Mouse (Mus musculus) testis, adult 2 months (tissue): ENCODE measurements around the gene Gpr146. TPM values are rescaled to one million over a fixed set of nuclear protein-coding genes. Genes with fewer than 3 reads are reported as not detected.
A peak's percentile ranks its signal among the peaks of the same experiment; 100 is the strongest.

Source experiments
- H3K27ac ChIP-seq: fragments of 200-500 bp; 2 replicates; pipeline ENCODE4 v1.5.1; 2012; ENCODE audit warnings: low read depth, low read length; ENCODE audit not compliant: control insufficient read depth, insufficient read depth
- H3K27me3 ChIP-seq: fragments of 200-500 bp; 2 replicates; pipeline ENCODE4 v1.6.1; 2012; ENCODE audit warnings: mild to moderate bottlenecking, low read length, moderate library complexity; ENCODE audit not compliant: control insufficient read depth, insufficient read depth
- H3K36me3 ChIP-seq: fragments of 200-500 bp; 2 replicates; pipeline ENCODE4 v1.6.1; 2012; ENCODE audit warnings: mild to moderate bottlenecking, low read length; ENCODE audit not compliant: control insufficient read depth, insufficient read depth
- H3K4me1 ChIP-seq: fragments of 200-500 bp; 2 replicates; pipeline ENCODE4 v1.6.1; 2012; ENCODE audit warnings: low read length; ENCODE audit not compliant: control insufficient read depth, insufficient read depth
- H3K4me3 ChIP-seq: fragments of 200-500 bp; 2 replicates; pipeline ENCODE4 v1.5.1; 2012; ENCODE audit warnings: low read depth, mild to moderate bottlenecking, low read length, moderate library complexity, mixed read lengths; ENCODE audit not compliant: control insufficient read depth
- CTCF ChIP-seq: fragments of 200-500 bp; IDR thresholded peaks from 2 replicates; pipeline ENCODE4 v1.5.1; 2012; ENCODE audit warnings: low read depth, mild to moderate bottlenecking, inconsistent platforms, low read length, moderate library complexity; ENCODE audit not compliant: control insufficient read depth, insufficient read depth, insufficient replicate concordance
- POLR2A ChIP-seq: fragments of 200-500 bp; IDR thresholded peaks from 2 replicates; pipeline ENCODE4 v1.6.1; 2012; ENCODE audit warnings: low read depth, mild to moderate bottlenecking, inconsistent platforms, low read length, moderate library complexity; ENCODE audit not compliant: control insufficient read depth
- polyA plus RNA-seq: library from polyadenylated mRNA; depleted of rRNA; stranded (reverse); fragments of >200 nt; gene quantifications from 2 replicates; pipeline ENCODE4 v1.2.3, GENCODE M21; 2012

The Gpr146 gene
- polyA plus RNA-seq, 1 experiment = 1.2 TPM

DNA sequence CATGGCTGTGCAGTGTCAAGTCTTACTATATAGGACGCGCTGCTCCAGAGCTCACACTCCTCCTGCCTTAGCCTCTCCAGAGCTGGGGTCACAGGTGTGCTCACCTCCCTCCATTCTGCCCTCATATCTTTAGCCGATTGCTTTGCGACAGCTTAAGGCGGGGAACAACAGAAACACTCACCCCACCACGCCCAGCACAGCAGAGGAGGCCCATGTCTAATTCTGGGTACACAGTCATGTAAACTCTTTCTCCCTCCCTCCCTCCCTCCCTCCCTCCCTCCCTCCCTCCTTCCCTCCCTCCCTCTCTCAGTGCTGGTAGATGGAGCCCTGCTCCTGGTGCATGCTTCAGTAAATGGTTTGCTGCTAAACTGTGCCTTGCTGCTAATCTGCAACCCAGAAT is 27.8 kb upstream of the Gpr146 start:
- Histone ChIP-seq H3K36me3 (no peaks in the 10 kb centered on the region), H3K27me3 (no peaks in the 10 kb centered on the region), H3K4me1 (no peaks in the 10 kb centered on the region; the same call in none of the 2 replicates), H3K4me3 (no peak overlapping the region), H3K27ac (no peak overlapping the region)
- TF ChIP-seq POLR2A = no peak
- no peak for TF ChIP-seq CTCF

GRCm38 (mm10) chr5:139351134-139351533 is 26.4 kb upstream of the Gpr146 start, which contains the start of gene Cox19:
TSS of gene Cox19 (minus strand) at chr5:139351418.
- Histone ChIP-seq H3K27me3 (no peaks in the 10 kb centered on the region), H3K27ac (no peak within 1 kb of the TSS), H3K4me1 (no peaks in the 10 kb centered on the region; the same call in 1 of the 2 replicates), H3K36me3 (no peaks in the 10 kb centered on the region), H3K4me3 (no peak within 1 kb of the TSS)
- TF ChIP-seq CTCF (no peak), POLR2A (no peak)

DNA sequence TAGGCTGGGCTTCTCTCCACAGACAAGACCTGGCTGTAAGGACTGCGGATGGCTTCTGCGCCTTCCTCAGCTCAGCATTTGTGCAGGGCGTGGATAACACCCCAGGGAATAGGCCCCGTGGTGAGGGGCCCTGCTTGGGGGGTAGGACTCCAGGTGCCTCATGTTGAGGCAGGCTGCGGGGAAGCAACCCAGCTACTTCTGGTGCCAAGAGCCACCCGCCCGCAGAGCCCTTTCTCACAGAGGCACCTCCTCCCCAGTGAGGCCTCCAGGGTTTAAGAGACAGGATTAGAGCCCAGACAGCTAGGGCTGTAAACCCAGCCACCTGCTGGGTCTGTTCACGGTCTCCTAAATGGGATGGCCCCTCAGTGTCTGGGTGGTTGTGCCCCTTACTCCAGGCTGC is 25.9 kb upstream of the Gpr146 start:
- H3K27ac ChIP-seq = no peak overlapping the region
- H3K27me3 ChIP-seq = no peaks in the 10 kb centered on the region
- H3K36me3 ChIP-seq = no peaks in the 10 kb centered on the region
- H3K4me1 ChIP-seq = no peaks in the 10 kb centered on the region; the same call in 1 of the 2 replicates
- no peak overlapping the region for H3K4me3 ChIP-seq
- TF ChIP-seq CTCF (no peak), POLR2A (no peak)

DNA sequence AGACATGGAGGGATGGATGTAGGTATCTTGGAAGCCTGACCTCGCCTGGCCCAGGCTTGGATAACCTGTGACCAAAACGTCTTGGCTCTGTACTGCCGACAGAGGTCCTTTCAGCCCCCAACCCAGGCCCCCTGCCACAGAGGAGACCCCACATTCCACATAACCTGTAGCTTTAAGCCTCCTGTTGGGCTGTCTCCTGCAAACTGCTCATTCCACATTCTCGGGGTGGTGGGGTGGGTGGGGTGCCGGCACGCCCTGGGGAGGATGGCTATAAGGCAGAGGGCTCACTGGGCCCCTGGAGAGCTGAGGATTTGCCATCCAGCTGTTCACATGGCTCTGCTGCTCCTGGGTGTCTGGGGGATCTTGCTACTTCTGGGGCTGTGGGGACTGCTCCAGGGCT is 25.2 kb upstream of the Gpr146 start, which contains the start of gene Cyp2w1:
Gene Cyp2w1 (plus strand): TSS at position 301 of the 400 bp plus-strand sequence.
- H3K36me3 ChIP-seq = no peaks in the 10 kb centered on the region
- TF ChIP-seq CTCF = no peak
- no peak for TF ChIP-seq POLR2A
- H3K27ac ChIP-seq = no peak within 1 kb of the TSS
- H3K27me3 ChIP-seq = no peaks in the 10 kb centered on the region
- no peak within 1 kb of the TSS for H3K4me3 ChIP-seq
- no peaks in the 10 kb centered on the region; the same call in 1 of the 2 replicates for H3K4me1 ChIP-seq

GRCm38 (mm10) chr5:139353496-139353895 is 24.0 kb upstream of the Gpr146 start:
- Histone ChIP-seq H3K27ac (no peak overlapping the region), H3K4me3 (no peak overlapping the region), H3K36me3 (no peaks in the 10 kb centered on the region), H3K27me3 (no peaks in the 10 kb centered on the region), H3K4me1 (no peaks in the 10 kb centered on the region; the same call in 1 of the 2 replicates)
- TF ChIP-seq CTCF = no peak
- no peak for TF ChIP-seq POLR2A

DNA sequence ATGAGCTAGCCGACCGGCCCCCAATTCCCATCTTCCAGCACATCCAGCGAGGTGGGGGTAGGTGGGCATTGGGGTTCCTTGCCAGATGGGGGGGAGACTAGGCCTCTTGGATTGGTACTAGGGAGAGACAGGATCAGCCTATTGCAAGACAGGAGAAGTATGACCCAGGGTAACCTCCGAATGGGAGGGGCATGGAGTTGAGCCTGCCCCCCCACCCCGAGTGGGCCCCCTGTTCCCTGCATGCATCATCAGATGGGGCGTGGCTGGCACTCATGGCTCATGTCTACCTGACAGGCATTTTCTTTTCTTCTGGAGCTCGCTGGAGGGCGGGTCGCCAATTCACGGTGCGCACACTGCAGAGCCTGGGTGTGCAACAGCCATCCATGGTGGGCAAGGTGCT is 23.6 kb upstream of the Gpr146 start:
- Histone ChIP-seq H3K36me3 (no peaks in the 10 kb centered on the region), H3K27ac (no peak overlapping the region), H3K4me1 (no peaks in the 10 kb centered on the region; the same call in 1 of the 2 replicates), H3K4me3 (no peak overlapping the region), H3K27me3 (no peaks in the 10 kb centered on the region)
- TF ChIP-seq CTCF (no peak), POLR2A (no peak)

DNA sequence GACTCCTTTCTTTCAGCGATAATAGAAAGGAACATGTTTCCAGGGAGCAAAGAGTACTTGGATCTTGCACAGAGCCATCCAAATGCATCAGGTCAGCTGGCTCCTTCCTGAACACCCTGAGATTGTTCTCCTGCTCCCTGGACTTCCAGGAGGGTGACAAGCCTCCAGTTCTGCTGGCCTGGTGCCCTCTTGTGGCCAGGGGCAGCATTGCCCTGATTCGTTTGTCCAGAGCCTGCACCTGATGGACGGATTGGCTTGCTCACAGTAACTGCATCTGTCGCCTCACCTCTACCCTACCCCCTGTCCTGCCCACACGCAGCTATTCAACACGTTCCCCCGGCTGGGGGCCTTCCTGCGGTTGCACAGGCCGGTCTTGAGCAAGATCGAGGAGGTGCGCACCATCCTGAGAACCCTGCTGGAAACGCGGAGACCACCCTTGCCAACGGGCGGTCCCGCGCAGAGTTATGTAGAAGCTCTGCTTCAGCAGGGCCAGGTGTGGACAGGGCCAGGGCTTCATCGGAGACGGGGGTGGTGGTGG is 22.2 kb upstream of the Gpr146 start:
- H3K4me3 ChIP-seq = no peak overlapping the region
- no peaks in the 10 kb centered on the region for H3K36me3 ChIP-seq
- no peaks in the 10 kb centered on the region for H3K27me3 ChIP-seq
- no peaks in the 10 kb centered on the region; the same call in 1 of the 2 replicates for H3K4me1 ChIP-seq
- TF ChIP-seq CTCF (peak; percentile 92), POLR2A (no peak)
- H3K27ac ChIP-seq = no peak overlapping the region
